Mouse (Mus musculus) cerebellum, adult 2 months (tissue): ENCODE results near the gene Nrxn3.

Experiments used
- CTCF ChIP-seq: fragments of 200-500 bp; IDR thresholded peaks from 2 replicates; pipeline ENCODE4 v1.5.1; 2011; ENCODE audit warnings: low read depth, mild to moderate bottlenecking, control low read depth, low read length, moderate library complexity, borderline replicate concordance; ENCODE audit not compliant: insufficient read depth
- POLR2A ChIP-seq: fragments of 200-500 bp; IDR thresholded peaks from 2 replicates; pipeline ENCODE4 v1.6.1; 2011; ENCODE audit warnings: low read length, control low read depth, borderline replicate concordance; ENCODE audit not compliant: insufficient read depth

- no peak for TF ChIP-seq CTCF
- TF ChIP-seq POLR2A = no peak
These were observed 1506.4 kb downstream of the Nrxn3 start for GRCm38 (mm10) chr12:90229062-90229461.
